Mouse (Mus musculus): ENCODE measurements around the gene Kctd17. TPM values are rescaled to one million over a fixed set of nuclear protein-coding genes. Genes with fewer than 3 reads are reported as not detected.

The Kctd17 gene
- polyA plus RNA-seq, 1 experiment from 2014 or later, result 18.6 TPM

DNA sequence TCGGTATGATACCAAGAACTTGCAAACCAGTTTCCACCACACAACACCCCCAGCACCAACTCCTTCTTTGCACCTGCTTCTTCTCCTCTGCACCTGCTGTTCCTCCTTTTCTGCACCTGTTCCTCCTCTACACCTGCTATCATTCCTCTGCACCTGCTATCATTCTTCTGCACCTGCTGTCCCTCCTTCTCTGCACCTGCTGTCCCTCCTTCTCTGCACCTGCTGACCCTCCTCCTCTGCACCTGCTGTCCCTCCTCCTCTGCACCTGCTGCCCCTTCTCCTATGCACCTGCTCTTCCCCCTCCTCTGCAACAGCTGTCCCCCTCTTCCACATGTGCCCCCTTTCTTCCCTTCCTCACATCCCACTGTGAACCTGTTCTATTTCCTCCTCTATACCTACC is 58.2 kb downstream of the Kctd17 start:
- Histone ChIP-seq H3K4me1 (replicated peaks; ENCODE audit: control insufficient read depth, insufficient read depth, low read length) (no peaks in the 10 kb centered on the region), H3K36me3 (ENCODE audit: control insufficient read depth, insufficient read depth) (no peaks in the 10 kb centered on the region), H3K27me3 (replicated peaks; ENCODE audit: control insufficient read depth, insufficient read depth, low read length) (no peaks in the 10 kb centered on the region), H3K9me3 (ENCODE audit: control insufficient read depth) (no peaks in the 10 kb centered on the region), H3K4me2 (replicated peaks; ENCODE audit: low read depth) (no peak overlapping the region), H3K9ac (ENCODE audit: low read depth, low read length) (no peak overlapping the region), H3K4me3 (ENCODE audit: low read depth, low read length) (no peak overlapping the region), H3K27ac (ENCODE audit: low read depth, low read length) (no peak overlapping the region)
- no peak for ATAC-seq
- TF ChIP-seq CTCF (IDR thresholded peaks at IDR 0.05; ENCODE audit: low read depth), result no peak
- WGBS, result 100% methylated on average over 1 of the region's 1 CpGs

DNA sequence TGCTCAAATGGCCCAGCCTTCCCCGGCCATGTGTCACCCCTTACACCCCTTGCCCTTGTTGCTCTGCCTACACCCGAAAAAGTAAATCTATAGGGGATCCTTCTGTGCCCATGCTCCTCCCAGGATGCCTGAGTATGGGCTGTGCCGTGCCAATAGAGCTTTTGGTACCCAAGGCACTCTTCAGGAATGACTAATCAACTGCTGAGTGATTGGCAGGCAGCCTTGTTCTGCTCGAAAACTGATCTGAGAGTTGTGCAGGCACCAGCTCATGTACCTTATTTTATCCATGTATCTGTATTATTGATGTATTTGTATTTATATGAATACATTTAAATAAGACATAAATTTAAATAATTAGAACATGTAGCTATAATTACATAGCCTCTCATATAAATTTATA is 58.7 kb downstream of the Kctd17 start:
- Histone ChIP-seq H3K9me3 (ENCODE audit: control insufficient read depth) (no peaks in the 10 kb centered on the region), H3K4me2 (replicated peaks; ENCODE audit: low read depth) (no peak overlapping the region), H3K27me3 (replicated peaks; ENCODE audit: control insufficient read depth, insufficient read depth, low read length) (no peaks in the 10 kb centered on the region), H3K36me3 (ENCODE audit: control insufficient read depth, insufficient read depth) (no peaks in the 10 kb centered on the region), H3K9ac (ENCODE audit: low read depth, low read length) (no peak overlapping the region), H3K4me3 (ENCODE audit: low read depth, low read length) (no peak overlapping the region), H3K27ac (ENCODE audit: low read depth, low read length) (no peak overlapping the region), H3K4me1 (replicated peaks; ENCODE audit: control insufficient read depth, insufficient read depth, low read length) (no peaks in the 10 kb centered on the region)
- WGBS, result 68% methylated on average over 4 of the region's 4 CpGs
- no peak for ATAC-seq
- no peak for TF ChIP-seq CTCF (IDR thresholded peaks at IDR 0.05; ENCODE audit: low read depth)

Other genes with a start within 250 kb of the Kctd17 start
- gene Pvalb, start 222.2 kb upstream of the Kctd17 start, polyA plus RNA-seq (2015; fragmentation: Nextera tagmentation; extraction: Ambion mirVana), result not detected in 2 replicates
- 2.5 and 2.8 TPM in 2 replicates for gene Ncf4, start 183.8 kb upstream of the Kctd17 start, polyA plus RNA-seq (2015; fragmentation: Nextera tagmentation; extraction: Ambion mirVana)
- gene Csf2rb2, start 122.8 kb upstream of the Kctd17 start, polyA plus RNA-seq (2015; fragmentation: Nextera tagmentation; extraction: Ambion mirVana), result 0.31 and 0.42 TPM in 2 replicates
- gene Csf2rb, start 102.8 kb upstream of the Kctd17 start, polyA plus RNA-seq (2015; fragmentation: Nextera tagmentation; extraction: Ambion mirVana), result 1.3 and 1.6 TPM in 2 replicates
- gene Tex33, start 32.7 kb upstream of the Kctd17 start, polyA plus RNA-seq (2015; fragmentation: Nextera tagmentation; extraction: Ambion mirVana), result not detected in 2 replicates
- gene Tst, start 22.7 kb upstream of the Kctd17 start, polyA plus RNA-seq (2015; fragmentation: Nextera tagmentation; extraction: Ambion mirVana), result 36.7 and 48.3 TPM in 2 replicates
- 2.8 and 3.2 TPM in 2 replicates for gene Mpst, start 22.1 kb upstream of the Kctd17 start, polyA plus RNA-seq (2015; fragmentation: Nextera tagmentation; extraction: Ambion mirVana)
- gene Tmprss6, start 40.1 kb downstream of the Kctd17 start, polyA plus RNA-seq (2015; fragmentation: Nextera tagmentation; extraction: Ambion mirVana), result 0.63 and 0.84 TPM in 2 replicates
- 0.58 and 0.63 TPM in 2 replicates for gene Il2rb, start 66.7 kb downstream of the Kctd17 start, polyA plus RNA-seq (2015; fragmentation: Nextera tagmentation; extraction: Ambion mirVana)
- 14.3 and 16.0 TPM in 2 replicates for gene C1qtnf6, start 102.9 kb downstream of the Kctd17 start, polyA plus RNA-seq (2015; fragmentation: Nextera tagmentation; extraction: Ambion mirVana)
- gene Sstr3, start 116.1 kb downstream of the Kctd17 start, polyA plus RNA-seq (2015; fragmentation: Nextera tagmentation; extraction: Ambion mirVana), result 0.05 and 0.10 TPM in 2 replicates
- 9.0 and 9.9 TPM in 2 replicates for gene Rac2, start 144.2 kb downstream of the Kctd17 start, polyA plus RNA-seq (2015; fragmentation: Nextera tagmentation; extraction: Ambion mirVana)
- 2.5 and 3.1 TPM in 2 replicates for gene Cyth4, start 168.5 kb downstream of the Kctd17 start, polyA plus RNA-seq (2015; fragmentation: Nextera tagmentation; extraction: Ambion mirVana)